ENCODE assay signal across 22 mouse cellular contexts in the genomic region with DNA sequence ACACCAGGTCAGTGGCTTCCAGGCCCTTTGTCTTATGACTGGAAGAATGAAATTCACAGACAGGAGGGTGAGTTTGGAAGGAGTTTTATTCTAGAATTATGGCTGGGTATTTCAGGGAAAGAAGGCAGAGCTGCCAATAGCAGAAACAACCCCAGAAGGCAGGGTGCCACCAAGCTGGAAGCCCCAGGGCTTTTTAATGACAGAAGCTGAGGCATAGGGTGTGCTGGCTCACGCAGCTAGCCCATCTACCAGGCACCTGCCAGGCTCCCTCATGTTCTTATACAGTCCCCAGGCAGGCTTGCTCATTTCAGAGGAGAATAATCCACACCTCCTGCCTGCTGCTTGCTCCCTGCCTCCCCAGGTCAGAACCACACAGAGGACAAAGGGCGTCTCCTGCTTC. TPM values are rescaled to one million over a fixed set of nuclear protein-coding genes. Genes with fewer than 3 reads are reported as not detected.
DNase-seq lines count a peak whose midpoint lies in the region; ATAC-seq and TF ChIP-seq lines count a peak whose summit lies in the region.
"Had no signal": no experiment of that assay in that cellular context is flagged by ENCODE, and none has a peak within 500 bp of the region (broad histone marks: within the 10 kb centered on the region; RNA-seq: fewer than 3 reads in every experiment).

No protein-coding gene starts in this region.

- H3K9ac ChIP-seq in forebrain, embryonic 16.5 days (replicated peaks; ENCODE audit: low read depth, low read length) = no peak overlapping the region
- H3K9ac ChIP-seq in forebrain, embryonic 12.5 days = no peak overlapping the region
- no peak overlapping the region for H3K9ac ChIP-seq in kidney, embryonic 16.5 days (replicated peaks; ENCODE audit: low read length)
- H3K9ac ChIP-seq: embryonic facial prominence, embryonic 12.5 days; embryonic facial prominence, embryonic 15.5 days; heart, embryonic 13.5 days; hindbrain, embryonic 12.5 days; hindbrain, embryonic 15.5 days had no signal

- H3K4me3 ChIP-seq in forebrain, embryonic 16.5 days (replicated peaks; ENCODE audit: low read length) = no peak overlapping the region
- no peak overlapping the region for H3K4me3 ChIP-seq in forebrain, embryonic 12.5 days (replicated peaks)
- H3K4me3 ChIP-seq in kidney, adult 2 months (ENCODE audit: insufficient read depth, low read depth, low read length) = no peak overlapping the region
- no peak overlapping the region for H3K4me3 ChIP-seq in kidney, embryonic 16.5 days (ENCODE audit: low read length)
- H3K4me3 ChIP-seq: embryonic facial prominence, embryonic 12.5 days; embryonic facial prominence, embryonic 15.5 days; heart, adult 2 months; heart, embryonic 10.5 days; heart, embryonic 13.5 days; hindbrain, embryonic 12.5 days; hindbrain, embryonic 15.5 days had no signal

- ATAC-seq in forebrain, embryonic 16.5 days = 0 out of 2 replicates have a peak, but pooled peaks have one; percentile 57
- no peak for ATAC-seq in forebrain, embryonic 12.5 days (ENCODE audit: low FRiP score)
- no peak for ATAC-seq in kidney, embryonic 16.5 days (ENCODE audit: low FRiP score, low TSS enrichment)
- ATAC-seq: activated CD4-positive, CD25-positive, alpha-beta regulatory T cell, adult 4 months had no signal

- H3K4me1 ChIP-seq in forebrain, embryonic 16.5 days (replicated peaks; ENCODE audit: control insufficient read depth, insufficient read depth, low read length) = no peaks in the 10 kb centered on the region
- no peaks in the 10 kb centered on the region for H3K4me1 ChIP-seq in forebrain, embryonic 12.5 days
- H3K4me1 ChIP-seq in kidney, adult 2 months (ENCODE audit: control insufficient read depth, insufficient read depth, low read length) = 0 out of 2 replicates have a peak, but pooled peaks cover 2% of the 10 kb centered on the region
- no peaks in the 10 kb centered on the region for H3K4me1 ChIP-seq in kidney, embryonic 16.5 days (ENCODE audit: insufficient read depth, low read length)
- H3K4me1 ChIP-seq: embryonic facial prominence, embryonic 12.5 days; embryonic facial prominence, embryonic 15.5 days; heart, embryonic 10.5 days; heart, embryonic 13.5 days; hindbrain, embryonic 12.5 days; hindbrain, embryonic 15.5 days had no signal

- H3K4me2 ChIP-seq in forebrain, embryonic 16.5 days (ENCODE audit: low read length) = no peak overlapping the region
- no peak overlapping the region for H3K4me2 ChIP-seq in forebrain, embryonic 12.5 days
- H3K4me2 ChIP-seq in kidney, embryonic 16.5 days (replicated peaks; ENCODE audit: low read depth, low read length) = no peak overlapping the region
- H3K4me2 ChIP-seq: embryonic facial prominence, embryonic 12.5 days; embryonic facial prominence, embryonic 15.5 days; heart, embryonic 13.5 days; hindbrain, embryonic 12.5 days; hindbrain, embryonic 15.5 days had no signal

- peak; percentile 26 for DNase-seq in kidney, adult 2 months
- DNase-seq in kidney, postnatal 4 days = no peak
- DNase-seq in kidney, postnatal 36 days = peak; percentile 12 to 19
- DNase-seq: adrenal gland, postnatal 10 days; adrenal gland, postnatal 36 days; cerebellum, adult 11 months; cerebellum, adult 2 months; cerebellum, adult 9-11 months; cerebellum, postnatal 25 days; gastrocnemius, postnatal 25 days; heart, adult 2 months; heart, postnatal 14 days had no signal

- no peak for TF ChIP-seq CTCF in kidney, adult 2 months (conservative IDR thresholded peaks at IDR 0.05; ENCODE audit: insufficient read depth, insufficient read length, low read depth, low read length)

- TF ChIP-seq POLR2A in kidney, adult 2 months (IDR thresholded peaks at IDR 0.05; ENCODE audit: low read depth, low read length) = no peak

- H3K27me3 ChIP-seq in forebrain, embryonic 16.5 days (replicated peaks; ENCODE audit: control insufficient read depth, insufficient read depth, low read length) = no peaks in the 10 kb centered on the region
- no peaks in the 10 kb centered on the region for H3K27me3 ChIP-seq in forebrain, embryonic 12.5 days
- H3K27me3 ChIP-seq in kidney, adult 2 months (replicated peaks; ENCODE audit: control insufficient read depth, insufficient read depth, low read length) = no peaks in the 10 kb centered on the region
- no peaks in the 10 kb centered on the region for H3K27me3 ChIP-seq in kidney, embryonic 16.5 days (ENCODE audit: insufficient read depth, low read length)
- H3K27me3 ChIP-seq: embryonic facial prominence, embryonic 12.5 days; embryonic facial prominence, embryonic 15.5 days; heart, embryonic 13.5 days; hindbrain, embryonic 12.5 days; hindbrain, embryonic 15.5 days had no signal

- no peaks in the 10 kb centered on the region for H3K36me3 ChIP-seq in forebrain, embryonic 16.5 days (ENCODE audit: control insufficient read depth, insufficient read depth)
- no peaks in the 10 kb centered on the region for H3K36me3 ChIP-seq in forebrain, embryonic 12.5 days (replicated peaks)
- H3K36me3 ChIP-seq in kidney, adult 2 months (ENCODE audit: control insufficient read depth, insufficient read depth, low read length) = no peaks in the 10 kb centered on the region
- no peaks in the 10 kb centered on the region for H3K36me3 ChIP-seq in kidney, embryonic 16.5 days (ENCODE audit: insufficient read depth, low read length)
- H3K36me3 ChIP-seq: embryonic facial prominence, embryonic 12.5 days; embryonic facial prominence, embryonic 15.5 days; heart, embryonic 10.5 days; heart, embryonic 13.5 days; hindbrain, embryonic 12.5 days; hindbrain, embryonic 15.5 days had no signal

- no peaks in the 10 kb centered on the region for H3K9me3 ChIP-seq in forebrain, embryonic 16.5 days (ENCODE audit: control insufficient read depth, low read length)
- H3K9me3 ChIP-seq in forebrain, embryonic 12.5 days = no peaks in the 10 kb centered on the region
- H3K9me3 ChIP-seq in kidney, embryonic 16.5 days (ENCODE audit: low read length) = no peaks in the 10 kb centered on the region
- H3K9me3 ChIP-seq: embryonic facial prominence, embryonic 12.5 days; embryonic facial prominence, embryonic 15.5 days; heart, embryonic 10.5 days; heart, embryonic 13.5 days; hindbrain, embryonic 12.5 days; hindbrain, embryonic 15.5 days had no signal

- WGBS in forebrain, embryonic 16.5 days = 70% methylated on average over 2 of the region's 2 CpGs
- WGBS in forebrain, embryonic 12.5 days = 82% methylated on average over 2 of the region's 2 CpGs
- 78% methylated on average over 2 of the region's 2 CpGs for WGBS in kidney, adult 2 months
- 90% methylated on average over 2 of the region's 2 CpGs for WGBS in kidney, embryonic 16.5 days

- H3K27ac ChIP-seq in forebrain, embryonic 16.5 days (ENCODE audit: low read length) = no peak overlapping the region
- H3K27ac ChIP-seq in forebrain, embryonic 12.5 days = no peak overlapping the region
- no peak overlapping the region for H3K27ac ChIP-seq in kidney, adult 2 months (ENCODE audit: insufficient read depth, low read depth, low read length)
- H3K27ac ChIP-seq in kidney, embryonic 16.5 days (ENCODE audit: low read length) = no peak overlapping the region
- H3K27ac ChIP-seq: embryonic facial prominence, embryonic 12.5 days; embryonic facial prominence, embryonic 15.5 days; heart, adult 2 months; heart, embryonic 10.5 days; heart, embryonic 13.5 days; hindbrain, embryonic 12.5 days; hindbrain, embryonic 15.5 days had no signal

RNA-seq across cellular contexts. Expression of a gene that starts 31.9 kb away (rescaled TPM):
- polyA plus RNA-seq in forebrain, embryonic 16.5 days (2015; fragmentation: Nextera tagmentation; extraction: Ambion mirVana) = 77.4 and 85.6 TPM in 2 replicates
- 132 TPM in 2 replicates for polyA plus RNA-seq in forebrain, embryonic 12.5 days (2016; fragmentation: Nextera tagmentation; extraction: Ambion mirVana)
- polyA plus RNA-seq in kidney, adult 2 months (2012; rRNA removed) = 21.7 and 23.9 TPM in 2 replicates
- polyA plus RNA-seq in kidney, embryonic 16.5 days (2015; fragmentation: Nextera tagmentation; extraction: Ambion mirVana) = 81.0 and 82.4 TPM in 2 replicates

Comparison
In these comparisons a context has a peak if more than half of its experiments do, and no peak if none do; other contexts are left out.
1. DNase-seq: peak in kidney, adult 2 months (single experiment) and kidney, postnatal 36 days (2 of 2); none in kidney, postnatal 4 days (0 of 2).